Mouse (Mus musculus): ENCODE results near the gene Syap1.
"Not testable (repeated sequence)": the region's sequence is repeated elsewhere in the genome, so short reads cannot be mapped to it uniquely, and the experiment has no call there.

The Syap1 gene

GRCm38 (mm10) chrX:162830313-162830712 is 57.9 kb downstream of the Syap1 start:
- not testable (repeated sequence) for DNase-seq (ENCODE audit: low spot score)

- no peak for DNase-seq (ENCODE audit: low spot score)
Observed at GRCm38 (mm10) chrX:162829741-162830140, 58.5 kb downstream of the Syap1 start.

DNA sequence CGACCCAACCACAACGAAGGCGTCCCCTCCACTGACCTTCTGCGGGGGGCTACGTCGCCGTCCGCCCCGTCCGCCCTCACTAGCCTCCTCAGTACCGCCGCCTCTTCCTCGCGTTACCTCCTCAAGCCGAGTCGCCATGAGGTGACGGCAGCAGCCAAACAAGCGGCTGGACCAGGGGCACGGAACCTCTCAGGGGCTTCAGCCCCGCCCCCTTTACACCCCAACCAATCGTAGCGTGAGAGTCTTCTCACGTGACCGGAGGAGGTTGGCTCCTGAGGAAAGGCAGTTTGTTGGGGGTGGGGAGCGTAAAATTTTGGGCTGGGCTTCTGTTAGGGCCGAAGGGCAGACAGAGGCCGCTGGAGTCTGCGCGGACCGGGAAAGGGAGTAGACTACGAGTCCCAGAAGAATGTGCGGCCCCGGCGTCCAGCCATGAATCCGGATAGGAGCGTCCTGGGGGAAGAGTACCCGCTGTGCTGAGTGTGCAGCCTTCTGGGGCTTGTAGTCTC is 59.0 kb downstream of the Syap1 start, which contains the start of gene Txlng:
TSS of gene Txlng (minus strand) at position 252 of the 506 bp plus-strand sequence.
- peak; percentile 80 for DNase-seq (ENCODE audit: low spot score)

GRCm38 (mm10) chrX:162828783-162829182 is 59.5 kb downstream of the Syap1 start:
- DNase-seq (ENCODE audit: low spot score) = no peak

- no peak for DNase-seq (ENCODE audit: low spot score)
Observed at GRCm38 (mm10) chrX:162828016-162828415, 60.2 kb downstream of the Syap1 start.

Data from ovary, postnatal 14 days (tissue).